Mouse (Mus musculus) adrenal gland, adult 18-20 months (tissue): ENCODE results near the gene Tango6. TPM values are rescaled to one million over a fixed set of nuclear protein-coding genes. Genes with fewer than 3 reads are reported as not detected.
A peak's percentile ranks its signal among the peaks of the same experiment; 100 is the strongest.

ENCODE experiments used
- DNase-seq, 2 experiments: peaks; one replicate each; pipeline ENCODE4 v3.0.0; 2021 to 2022; ENCODE audit warnings: low spot score in 2 of 2
- total RNA-seq, 2 experiments: library from RNA; stranded (reverse); gene quantifications; 1 replicate in 1 of 2; 2 replicates in 1 of 2; pipeline ENCODE4 v1.2.3; 2021

Tango6 gene
- total RNA-seq, 2 experiments from 2014 or later: 7.1 to 8.4 TPM

DNA sequence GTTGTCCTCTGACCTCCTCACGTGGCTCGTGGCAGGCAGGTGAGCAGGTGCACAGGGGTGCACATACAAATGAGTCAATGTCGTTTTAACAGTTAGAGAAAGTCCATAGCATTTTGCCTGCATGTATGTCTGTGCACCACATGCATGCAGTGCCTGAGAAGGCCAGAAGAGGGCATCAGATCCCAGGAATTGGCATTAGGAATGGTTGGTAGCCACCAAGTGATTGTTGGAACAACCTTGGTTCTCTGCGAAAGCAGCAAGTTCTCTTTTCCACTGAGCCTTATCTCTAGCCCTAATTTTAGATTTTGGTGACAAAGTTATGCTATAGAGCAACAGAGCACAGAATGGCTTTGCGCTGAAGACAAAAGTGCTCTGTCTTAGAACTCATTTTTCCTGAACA lies 16.7 kb downstream of the Tango6 start:
- peak; percentile 58 to 73 for DNase-seq

- no peak for DNase-seq
These were observed 17.3 kb downstream of the Tango6 start for GRCm38 (mm10) chr8:106700131-106700530.

DNA sequence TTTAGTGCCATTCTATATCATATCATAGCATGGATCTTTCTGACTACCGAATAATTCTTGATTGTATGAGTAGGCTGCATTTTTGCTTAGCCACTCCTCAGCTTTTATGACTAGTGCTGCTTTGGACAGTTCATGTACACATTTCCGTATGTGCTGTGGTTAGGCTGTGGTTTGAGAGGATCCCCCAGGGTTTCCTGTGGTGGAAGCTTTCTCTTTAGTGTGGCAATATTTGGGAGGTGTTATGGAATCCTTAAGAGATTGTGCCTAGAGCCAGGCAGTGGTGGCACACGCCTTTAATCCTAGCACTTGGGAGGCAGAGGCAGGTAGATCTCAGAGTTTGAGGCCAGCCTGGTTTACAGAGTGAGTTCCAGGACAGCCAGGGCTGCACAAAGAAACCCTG lies 18.5 kb downstream of the Tango6 start:
- DNase-seq: no peak

DNA sequence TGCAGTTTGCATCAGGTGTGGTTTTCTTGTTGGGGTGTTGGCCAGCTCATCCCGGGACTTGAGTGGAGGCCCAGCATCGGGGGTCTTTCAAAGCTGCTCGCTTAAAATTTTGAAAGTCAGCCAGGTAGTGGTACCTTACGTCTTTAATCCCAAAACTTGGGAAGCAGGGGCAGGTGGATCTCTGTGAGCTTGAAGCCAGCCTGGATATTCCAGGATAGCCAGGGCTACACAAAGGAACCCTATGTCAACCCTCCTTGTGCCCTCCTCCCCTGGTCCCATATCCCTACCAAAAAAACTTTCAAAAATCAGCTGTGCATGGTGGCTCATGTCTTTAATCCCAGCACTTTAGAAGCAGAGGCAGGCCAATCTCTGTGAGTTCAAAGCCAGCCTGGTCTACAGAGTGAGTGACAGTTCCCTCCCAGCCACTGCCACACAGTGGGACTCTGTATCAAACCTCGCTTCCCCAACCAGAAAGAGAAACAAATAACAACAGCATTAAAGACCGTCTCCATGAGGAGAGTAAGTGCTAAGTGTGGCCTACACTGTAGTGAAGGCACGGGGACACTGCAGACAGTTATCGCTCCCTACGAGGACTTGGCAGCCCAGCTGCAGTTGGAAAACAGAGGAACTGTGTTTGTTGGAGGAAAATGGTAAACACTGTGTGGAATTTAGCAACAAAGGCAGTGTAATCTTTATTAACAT lies 21.5 kb downstream of the Tango6 start:
- no peak for DNase-seq

- no peak for DNase-seq
These were observed 22.0 kb downstream of the Tango6 start for GRCm38 (mm10) chr8:106704901-106705321.

DNA sequence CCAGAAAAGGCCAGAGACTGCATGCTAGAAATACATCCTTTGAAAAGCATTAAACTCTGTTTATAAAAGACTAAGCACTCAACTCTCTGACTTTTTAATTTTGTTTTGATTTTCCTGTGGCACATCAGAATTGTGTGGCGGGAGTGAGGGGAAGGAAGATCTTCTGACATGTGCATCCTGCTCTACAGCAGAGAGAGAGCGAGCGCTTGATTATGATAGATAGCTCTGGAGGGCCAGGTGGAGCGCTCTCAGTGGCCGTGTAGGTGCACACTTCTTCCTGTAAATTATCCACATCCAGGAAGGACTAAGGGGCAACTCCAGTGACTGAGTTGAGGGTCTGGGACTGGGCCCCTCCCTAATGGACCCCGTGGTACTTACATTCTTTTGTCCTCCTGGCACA lies 23.3 kb downstream of the Tango6 start:
- DNase-seq: no peak

- no peak for DNase-seq
These were observed 27.1 kb downstream of the Tango6 start for GRCm38 (mm10) chr8:106710002-106710401.

GRCm38 (mm10) chr8:106712487-106712886 lies 29.6 kb downstream of the Tango6 start:
- no peak for DNase-seq

- DNase-seq: no peak
These were observed 31.4 kb downstream of the Tango6 start for GRCm38 (mm10) chr8:106714297-106714696.

DNA sequence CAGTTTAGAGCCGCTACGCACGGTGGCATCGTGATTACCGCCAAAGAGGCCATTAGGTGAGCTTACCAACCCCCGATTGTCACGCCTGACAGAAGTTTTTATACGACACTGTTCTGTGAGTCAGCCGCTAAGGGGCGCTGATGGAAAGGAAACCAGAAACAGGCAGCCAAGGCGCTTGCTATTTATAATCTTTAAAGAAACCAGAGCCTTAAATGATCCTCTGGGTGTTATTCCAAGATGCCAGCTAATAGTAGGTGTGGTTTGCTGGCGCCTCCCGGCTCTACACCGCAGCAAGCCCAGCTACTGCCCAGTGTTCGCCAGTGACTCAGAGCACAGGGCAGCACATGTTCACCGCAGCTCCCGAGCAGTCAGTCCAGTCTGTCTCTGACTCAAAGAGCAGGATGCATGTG lies 35.2 kb downstream of the Tango6 start:
- DNase-seq: peak; percentile 75 to 80

- DNase-seq: no peak
These were observed 38.1 kb downstream of the Tango6 start for GRCm38 (mm10) chr8:106720921-106721320.

DNA sequence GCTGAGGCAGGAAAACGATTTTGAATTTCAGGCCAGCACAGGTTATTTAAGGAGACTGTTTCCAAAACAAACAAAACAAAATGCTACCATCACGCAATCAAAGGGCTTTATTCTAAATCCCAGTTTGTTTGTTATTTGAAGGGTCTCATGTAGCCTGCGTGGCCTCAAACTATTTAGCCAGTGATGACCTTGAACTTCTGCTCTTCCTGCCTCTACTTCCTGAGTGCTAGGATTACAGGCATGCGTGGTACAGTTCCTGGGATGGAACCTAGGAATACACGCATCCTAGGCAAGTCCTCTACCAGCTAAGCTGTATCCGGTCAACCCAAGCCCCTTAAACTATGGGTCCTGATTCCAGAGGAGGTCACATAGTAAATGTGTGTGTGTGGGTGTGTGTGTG lies 39.6 kb downstream of the Tango6 start:
- no peak for DNase-seq

DNA sequence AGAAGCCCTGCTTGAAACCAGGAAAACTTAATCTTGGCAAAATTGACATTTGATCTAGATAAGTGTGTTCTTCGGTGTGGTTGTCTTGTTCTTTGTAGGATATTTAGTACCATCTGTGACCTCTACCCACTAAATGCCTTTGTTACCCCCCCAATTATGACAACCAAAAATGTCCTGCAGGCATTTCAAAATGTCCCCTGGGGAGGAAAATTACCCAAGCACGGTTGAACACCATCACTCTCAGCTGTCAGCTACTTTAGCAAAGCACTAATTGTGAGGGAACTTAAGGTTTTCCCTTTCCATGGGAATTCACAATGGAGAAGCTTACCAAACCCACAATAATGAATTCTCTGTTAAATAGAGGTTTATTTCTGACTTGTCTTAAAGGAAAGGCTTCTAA lies 41.1 kb downstream of the Tango6 start:
- DNase-seq: no peak

DNA sequence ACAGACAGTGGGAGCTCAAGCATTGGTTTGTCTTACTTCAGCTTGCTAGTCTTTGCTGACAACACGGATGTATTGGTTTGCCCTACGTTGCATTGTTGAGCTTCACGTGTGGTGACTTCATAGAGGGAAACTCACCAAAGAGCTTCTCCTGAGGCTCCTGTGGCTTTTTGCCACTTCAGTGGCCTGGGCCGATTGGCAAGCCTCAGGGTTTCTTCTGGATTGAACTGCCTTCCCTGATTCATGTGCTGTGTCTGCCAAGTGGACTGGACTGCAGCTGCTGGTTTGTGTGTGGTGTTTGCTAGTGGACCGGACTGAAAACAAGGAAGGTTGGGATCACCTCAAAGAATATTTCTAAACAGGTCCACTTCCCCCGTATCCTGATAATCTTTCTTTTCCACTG lies 43.7 kb downstream of the Tango6 start:
- DNase-seq: no peak

GRCm38 (mm10) chr8:106727241-106727835 lies 44.5 kb downstream of the Tango6 start:
- no peak for DNase-seq

DNA sequence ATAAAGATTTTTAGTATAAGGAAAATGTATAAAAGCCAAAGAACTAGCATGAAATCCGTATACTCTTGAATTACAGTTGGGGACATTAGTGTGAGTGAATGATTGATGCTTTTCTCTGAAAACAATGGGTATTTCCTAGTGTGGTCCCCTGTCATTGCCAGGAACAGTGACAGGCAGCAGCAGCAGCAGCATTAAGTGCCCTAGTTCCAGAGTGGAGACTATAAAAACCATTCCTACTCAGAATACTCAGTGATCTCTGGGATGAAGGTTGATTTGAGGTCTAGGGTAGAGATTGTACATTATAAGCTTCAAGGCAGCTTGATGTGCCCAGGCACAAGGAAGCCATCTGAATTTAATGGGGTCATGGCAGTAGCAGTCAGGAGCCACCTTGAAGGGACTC lies 45.0 kb downstream of the Tango6 start:
- DNase-seq: no peak

GRCm38 (mm10) chr8:106732921-106733320 lies 50.1 kb downstream of the Tango6 start:
- no peak for DNase-seq

- no peak for DNase-seq
These were observed 50.8 kb downstream of the Tango6 start for GRCm38 (mm10) chr8:106733703-106734102.

DNA sequence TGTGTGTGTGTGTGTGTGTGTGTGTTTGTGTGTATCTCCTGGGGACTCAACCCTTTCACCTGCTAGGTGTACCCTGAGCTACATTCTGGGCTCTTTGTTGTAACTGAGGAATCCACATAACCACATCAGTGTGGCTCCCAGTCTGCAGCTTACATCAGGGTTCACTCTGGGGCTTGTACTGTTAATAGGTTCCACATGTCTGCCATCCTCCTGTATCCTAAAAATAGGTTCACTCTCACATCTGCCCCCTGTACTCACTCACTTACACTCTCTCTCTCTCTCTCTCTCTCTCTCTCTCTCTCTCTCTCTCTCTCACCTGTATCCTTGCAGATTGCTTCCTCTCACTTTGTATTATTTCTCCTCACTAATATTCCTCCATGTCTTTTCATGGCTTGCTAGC lies 51.4 kb downstream of the Tango6 start:
- DNase-seq: no peak

GRCm38 (mm10) chr8:106736861-106737662 lies 54.2 kb downstream of the Tango6 start:
- DNase-seq: no peak

DNA sequence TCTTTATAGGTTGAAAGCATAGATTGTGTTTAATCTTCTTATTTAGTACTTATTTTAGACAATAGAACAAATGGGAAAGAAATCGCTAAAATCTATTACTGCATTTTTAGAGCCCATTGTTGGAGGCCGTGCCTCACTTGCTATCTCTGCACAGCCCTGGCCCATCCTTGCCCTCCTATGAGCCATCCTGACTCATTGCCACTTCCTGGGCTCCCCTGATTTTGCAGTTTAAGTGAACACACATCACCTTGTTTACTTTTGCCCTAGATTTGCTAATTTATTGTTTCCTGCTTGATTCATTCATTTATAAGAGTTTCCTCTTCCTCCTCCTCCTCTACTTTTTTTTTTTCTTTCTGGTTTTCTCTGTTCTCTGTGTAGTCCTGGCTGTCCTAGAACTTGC lies 55.0 kb downstream of the Tango6 start:
- DNase-seq: no peak

GRCm38 (mm10) chr8:106742321-106742720 lies 59.5 kb downstream of the Tango6 start:
- no peak for DNase-seq
